Mouse (Mus musculus): ENCODE measurements around the gene Itpkb.

DNA sequence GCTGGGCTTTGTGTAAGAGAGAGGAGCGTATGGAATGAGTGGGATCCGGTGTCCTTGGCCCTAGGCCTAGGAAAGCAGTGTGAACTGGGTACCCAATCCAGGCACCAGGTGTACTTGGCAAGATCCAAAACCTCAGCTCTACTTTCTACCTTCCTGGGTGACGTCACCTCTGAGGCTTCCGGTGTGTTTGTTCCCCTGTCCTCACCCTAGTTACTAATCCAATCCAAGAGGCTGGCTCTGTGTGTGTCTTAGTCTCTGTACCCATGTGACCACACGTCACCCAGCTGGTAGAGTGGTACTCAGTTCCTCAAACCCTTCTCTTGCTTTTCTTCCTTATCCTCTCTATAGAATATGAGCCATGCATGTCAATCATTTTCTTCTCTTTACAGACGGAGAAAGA lies 71.4 kb downstream of the Itpkb start:
- no peak for TF ChIP-seq CTCF (IDR thresholded peaks at IDR 0.05; ENCODE audit: low read depth, low read length)
- TF ChIP-seq GATA1 (IDR thresholded peaks at IDR 0.05; ENCODE audit: borderline replicate concordance, low read length): no peak
- no peak for TF ChIP-seq POLR2AphosphoS5 (IDR thresholded peaks at IDR 0.05; ENCODE audit: insufficient replicate concordance, low read depth, low read length)
- TF ChIP-seq GATA2 (IDR thresholded peaks at IDR 0.05; ENCODE audit: borderline replicate concordance, low read depth, low read length): no peak

All from G1E (cell line).